Mouse (Mus musculus): ENCODE data around the gene Mreg.

Gene Mreg

GRCm38 (mm10) chr1:72226887-72227481 is 14.9 kb upstream of the Mreg start:
- peak; percentile 80 for DNase-seq (ENCODE audit: inconsistent ontology term)

- peak; percentile 92 for DNase-seq (ENCODE audit: inconsistent ontology term)
These were observed 14.2 kb upstream of the Mreg start for GRCm38 (mm10) chr1:72226172-72226886.

DNA sequence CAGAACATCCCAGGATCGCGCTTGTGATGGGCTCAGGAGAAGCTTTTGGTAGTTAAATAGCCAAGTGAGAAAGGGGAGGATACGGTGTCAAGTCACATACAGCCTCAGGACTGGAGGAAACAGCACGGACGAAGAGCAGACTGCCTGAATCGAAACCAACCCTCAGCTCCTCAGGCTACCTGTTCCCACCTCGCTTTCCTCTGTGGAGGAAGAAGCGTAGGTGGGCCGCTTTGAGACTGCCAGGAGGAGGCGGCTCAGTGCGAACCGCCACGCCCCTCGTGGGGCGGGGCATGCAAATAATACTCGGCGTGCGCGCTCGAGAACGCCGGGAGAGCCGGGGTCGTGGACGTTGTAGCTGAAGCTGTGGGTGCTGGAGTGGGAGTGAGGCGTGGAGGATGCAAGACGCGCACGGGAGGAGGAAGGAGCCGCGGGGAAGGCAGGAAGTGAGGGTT is 13.6 kb upstream of the Mreg start:
- DNase-seq (ENCODE audit: inconsistent ontology term): peak; percentile 89

GRCm38 (mm10) chr1:72225054-72225718 is 13.1 kb upstream of the Mreg start:
- DNase-seq (ENCODE audit: inconsistent ontology term): no peak

GRCm38 (mm10) chr1:72220008-72220407 is 7.9 kb upstream of the Mreg start:
- DNase-seq (ENCODE audit: inconsistent ontology term): no peak

GRCm38 (mm10) chr1:72219116-72219515 is 7.0 kb upstream of the Mreg start:
- no peak for DNase-seq (ENCODE audit: inconsistent ontology term)

GRCm38 (mm10) chr1:72218626-72219025 is 6.5 kb upstream of the Mreg start:
- DNase-seq (ENCODE audit: inconsistent ontology term): no peak

DNA sequence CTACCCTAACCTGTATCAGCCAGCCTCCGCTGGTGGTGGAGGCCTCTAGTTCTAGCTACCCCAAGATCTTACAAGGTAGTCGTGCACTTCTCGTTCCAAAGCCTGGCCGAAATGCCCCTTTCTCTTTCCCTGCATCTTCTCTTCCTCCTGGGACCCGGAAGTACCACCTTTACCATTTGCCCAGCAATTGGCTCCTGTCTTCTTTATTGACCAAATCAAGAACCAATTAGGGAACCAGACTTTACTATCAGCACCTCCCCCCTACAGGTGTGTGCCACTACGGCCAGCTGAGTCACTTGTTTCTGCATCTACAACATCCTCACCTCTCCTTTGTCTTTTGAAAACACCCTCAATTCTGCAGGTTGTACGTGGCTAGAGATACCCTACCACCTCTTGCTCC is 4.7 kb upstream of the Mreg start:
- DNase-seq (ENCODE audit: inconsistent ontology term): no peak

DNA sequence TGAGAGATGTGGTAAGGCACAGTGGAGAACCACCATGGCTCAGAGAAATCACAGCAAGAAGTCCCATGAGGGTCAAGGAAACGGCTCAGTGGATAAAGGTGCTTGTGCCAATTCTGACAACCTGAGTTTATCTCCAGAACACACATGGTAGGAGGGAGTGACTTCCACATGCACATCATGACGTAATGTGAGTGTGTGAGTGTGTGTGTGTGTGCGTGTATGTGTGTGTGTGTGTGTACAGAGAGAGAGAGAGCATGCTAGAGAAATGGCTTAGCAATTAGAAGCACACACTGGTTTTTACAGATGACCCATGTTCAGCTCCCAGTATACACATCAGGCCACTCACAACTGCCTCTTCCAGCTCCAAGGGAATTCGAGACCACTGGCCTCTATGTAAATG is 3.1 kb upstream of the Mreg start:
- no peak for DNase-seq (ENCODE audit: inconsistent ontology term)

DNA sequence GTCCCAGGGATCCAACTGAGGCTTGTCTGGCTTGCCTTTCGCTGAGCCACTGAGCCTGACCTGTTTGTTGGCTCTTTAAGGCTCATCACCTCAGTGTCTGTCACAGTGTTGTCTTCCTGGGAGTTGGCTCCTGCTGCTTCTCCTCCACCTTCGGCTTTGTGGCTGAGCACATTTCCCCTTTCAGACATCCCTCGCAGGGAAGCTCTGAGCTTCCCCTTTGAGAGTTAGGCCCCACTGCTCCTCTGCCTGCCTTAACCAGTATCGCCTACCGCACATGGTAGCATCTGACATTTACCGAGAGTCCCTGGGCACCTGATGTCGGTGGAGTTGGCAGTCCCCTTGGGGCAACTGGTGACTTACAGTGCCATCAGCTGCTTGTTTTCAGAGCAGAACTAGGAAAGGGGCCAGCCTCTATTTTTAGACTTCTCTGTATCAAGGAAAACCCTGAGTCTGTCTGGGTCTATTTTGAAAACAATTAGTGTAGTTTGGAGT is 2.4 kb upstream of the Mreg start:
- peak; percentile 66 for DNase-seq (ENCODE audit: inconsistent ontology term)

- no peak for DNase-seq (ENCODE audit: inconsistent ontology term)
These were observed 1.8 kb upstream of the Mreg start for GRCm38 (mm10) chr1:72213954-72214353.

DNA sequence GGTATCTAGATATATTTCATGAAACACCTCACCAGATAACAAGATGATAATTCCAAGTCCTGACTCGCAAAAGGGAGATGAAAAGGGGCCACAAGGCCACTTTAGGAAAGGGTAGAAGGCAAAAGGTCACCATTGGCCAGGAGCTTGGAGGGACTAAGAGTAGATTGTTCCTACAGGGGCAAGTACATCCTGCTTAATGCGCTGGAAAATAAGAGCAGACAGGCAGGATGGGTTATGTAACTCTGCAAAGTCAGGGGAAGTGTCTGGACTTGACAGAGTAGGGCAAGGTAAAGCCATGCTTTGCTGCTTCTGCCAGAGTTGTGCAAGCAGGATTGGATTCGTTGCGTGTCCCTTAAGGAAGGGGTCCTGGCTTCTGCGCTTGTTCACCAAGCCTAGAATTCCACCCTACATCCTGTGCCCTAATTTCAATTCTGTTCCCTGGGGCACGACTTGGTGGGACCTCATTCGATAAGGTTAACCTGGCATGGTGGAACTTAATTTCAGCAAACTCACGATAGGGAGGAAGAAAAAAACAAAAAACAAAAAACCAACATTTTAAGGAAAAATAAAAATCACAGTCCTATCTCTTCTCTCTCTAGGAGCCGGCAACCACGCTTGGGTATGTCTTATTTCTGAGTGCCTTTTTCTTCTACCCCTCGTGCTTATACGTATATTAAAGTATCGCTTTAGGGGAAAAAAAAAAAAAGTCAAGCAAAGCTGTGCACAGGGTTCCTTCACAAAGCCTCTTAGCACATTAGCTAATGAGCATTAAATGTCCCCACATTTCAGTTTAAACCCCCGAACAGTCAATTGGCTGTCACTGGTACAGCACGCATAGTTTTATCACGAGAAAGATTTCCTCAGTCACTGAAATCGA is 1.1 kb downstream of the Mreg start:
- DNase-seq (ENCODE audit: inconsistent ontology term): peak; percentile 22

DNA sequence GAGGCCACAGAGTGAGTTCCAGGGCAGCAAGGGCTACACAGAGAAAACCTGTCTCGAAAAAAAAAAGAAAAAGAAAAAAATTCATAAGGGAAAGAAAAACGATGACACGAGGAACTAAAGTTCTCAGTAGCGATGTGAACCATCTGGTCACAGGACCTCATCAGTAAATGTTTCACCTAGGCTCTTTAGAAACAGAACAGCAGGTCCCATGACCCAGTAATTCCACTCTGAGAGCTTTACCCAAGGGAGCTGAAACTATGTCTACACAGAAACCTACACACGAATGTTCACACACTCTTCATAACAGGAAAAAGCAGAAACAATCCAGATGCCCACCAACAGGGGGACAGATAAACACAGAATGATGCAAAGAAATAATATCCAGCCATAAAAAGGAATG is 4.0 kb downstream of the Mreg start:
- DNase-seq (ENCODE audit: inconsistent ontology term): no peak

DNA sequence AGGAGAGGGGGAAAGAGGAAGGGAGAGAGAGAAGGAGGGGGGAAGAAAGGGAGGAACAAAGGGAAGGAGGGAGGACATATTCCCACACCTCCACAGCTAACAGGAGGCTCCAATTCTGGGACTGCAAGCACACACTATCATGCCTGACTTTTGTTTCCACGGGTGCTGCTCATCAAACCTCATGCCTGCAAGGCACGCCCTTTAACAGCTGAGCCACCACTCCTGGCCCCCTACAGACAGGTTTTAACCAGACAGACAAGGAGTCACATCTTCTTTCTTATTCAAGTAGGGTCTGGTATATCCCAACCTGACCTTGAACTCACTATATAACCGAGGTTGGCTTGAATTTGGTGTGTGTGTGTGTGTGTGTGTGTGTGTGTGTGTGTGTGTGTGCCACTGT is 7.0 kb downstream of the Mreg start:
- no peak for DNase-seq (ENCODE audit: inconsistent ontology term)

- no peak for DNase-seq (ENCODE audit: inconsistent ontology term)
These were observed 8.9 kb downstream of the Mreg start for GRCm38 (mm10) chr1:72203204-72203603.

- no peak for DNase-seq (ENCODE audit: inconsistent ontology term)
These were observed 9.4 kb downstream of the Mreg start for GRCm38 (mm10) chr1:72202705-72203104.

DNA sequence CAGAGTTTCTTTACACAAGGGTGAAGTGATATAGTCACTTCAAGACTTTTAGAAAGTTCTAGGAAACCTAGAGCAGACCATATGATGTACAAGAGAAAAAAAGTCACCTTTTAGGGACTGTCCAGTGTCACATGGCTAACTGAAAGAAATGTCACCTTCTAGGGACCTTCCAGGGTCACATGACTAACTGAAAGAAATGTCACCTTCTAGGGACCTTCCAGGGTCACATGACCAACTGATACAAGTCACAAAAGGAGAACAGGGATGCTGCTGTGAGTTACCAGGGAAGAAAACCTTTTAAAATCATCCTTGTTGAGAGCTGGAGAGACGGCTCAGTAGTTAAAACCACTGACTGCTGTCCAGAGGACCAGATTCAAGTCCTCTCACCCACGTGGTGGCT is 10.0 kb downstream of the Mreg start:
- DNase-seq (ENCODE audit: inconsistent ontology term): no peak

GRCm38 (mm10) chr1:72201126-72201525 is 11.0 kb downstream of the Mreg start:
- DNase-seq (ENCODE audit: inconsistent ontology term): no peak

- no peak for DNase-seq (ENCODE audit: inconsistent ontology term)
These were observed 13.8 kb downstream of the Mreg start for GRCm38 (mm10) chr1:72198142-72198806.

DNA sequence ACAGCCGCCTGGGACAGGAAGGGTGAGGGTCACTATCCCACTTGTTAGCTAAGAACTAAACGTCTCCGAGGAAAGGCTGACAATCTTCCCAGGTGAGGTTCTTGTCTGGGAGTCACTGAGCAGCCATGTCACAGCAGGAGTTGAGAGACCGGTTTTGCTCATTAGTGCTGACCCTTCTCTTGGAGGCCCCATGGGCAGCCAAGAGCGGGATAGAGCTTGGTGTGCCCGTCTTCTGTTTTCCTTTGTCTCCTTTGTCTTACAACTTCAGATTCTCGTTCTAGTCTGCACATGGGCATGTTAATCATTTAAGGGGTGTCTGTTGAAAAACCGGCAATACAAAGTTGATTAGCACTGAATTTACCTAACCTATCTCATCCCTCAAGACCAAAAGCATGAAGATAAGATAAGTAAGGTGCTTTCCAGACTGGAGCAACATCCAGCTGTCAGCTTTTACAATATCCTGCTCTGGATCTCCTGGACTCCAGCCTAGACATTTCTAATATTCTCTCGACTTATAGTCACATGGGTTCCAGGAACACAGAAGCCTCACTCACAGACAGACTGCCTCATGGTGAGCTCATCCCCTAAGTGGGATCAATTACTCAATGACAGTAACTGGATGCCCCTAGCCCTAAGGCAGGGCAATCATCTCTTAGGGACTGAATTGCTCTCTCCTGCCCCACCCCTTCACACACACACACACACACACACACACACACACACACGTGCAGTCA is 15.3 kb downstream of the Mreg start:
- DNase-seq (ENCODE audit: inconsistent ontology term): no peak

DNA sequence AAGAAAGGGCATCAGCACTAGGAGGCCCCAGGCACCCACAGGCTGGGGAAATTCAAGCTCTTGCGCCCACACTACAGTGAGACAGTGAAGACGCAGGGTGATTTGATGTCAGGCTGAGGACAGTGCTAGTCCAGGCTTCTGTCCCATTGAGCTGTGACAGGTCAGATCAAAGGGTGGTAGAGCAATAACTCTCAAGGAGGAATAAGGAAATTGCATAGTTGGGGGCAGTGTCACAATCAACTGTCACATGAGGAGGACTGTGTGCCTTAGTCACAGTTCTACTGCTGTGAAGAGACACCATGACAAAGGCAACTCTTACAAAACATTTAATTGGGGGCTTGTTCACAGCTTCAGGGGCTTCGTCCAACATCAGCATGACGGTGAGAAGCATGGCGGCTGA is 16.0 kb downstream of the Mreg start:
- no peak for DNase-seq (ENCODE audit: inconsistent ontology term)
